Mouse (Mus musculus) heart, postnatal 36 days (tissue): Measurements from ENCODE around the gene Gmppb. TPM values are rescaled to one million over a fixed set of nuclear protein-coding genes. Genes with fewer than 3 reads are reported as not detected.

Experiments used
- microRNA-seq, 2 experiments: library from miRNA; unstranded; fragments of <30 nt; microRNA quantifications; one replicate each; pipeline ENCODE4 v1.2.0; 2021; ENCODE audit warnings: borderline number of aligned reads in 2 of 2
- total RNA-seq, 2 experiments: library from RNA; stranded (reverse); gene quantifications; 2 replicates each; pipeline ENCODE4 v1.2.3; 2021

Gene Gmppb
- total RNA-seq, 2 experiments from 2014 or later: 8.4 to 10.4 TPM

Small RNA genes within 50 kb of the gene (microRNA-seq; reads per million reads assigned to microRNA genes)
- gene Mir7088: 0 reads per million in 2 experiments

Other genes starting within 250 kb of the Gmppb start
- 10 to 100 TPM; 29.0 to 30.7 TPM for gene Rbm6, start 176.0 kb upstream of the Gmppb start, total RNA-seq
- gene Mon1a, start 161.1 kb upstream of the Gmppb start, total RNA-seq: 10 to 100 TPM; 11.9 to 12.2 TPM
- 1 to 10 TPM; 1.8 to 2.2 TPM for gene Mst1r, start 142.4 kb upstream of the Gmppb start, total RNA-seq
- not detected for gene Actl11, start 120.8 kb upstream of the Gmppb start, total RNA-seq
- gene Camkv, start 113.6 kb upstream of the Gmppb start, total RNA-seq: not detected
- gene Traip, start 99.1 kb upstream of the Gmppb start, total RNA-seq: 1 to 10 TPM; 1.0 to 1.3 TPM
- gene Uba7, start 73.7 kb upstream of the Gmppb start, total RNA-seq: 10 to 100 TPM; 11.6 to 20.2 TPM
- under 1 TPM; 0.25 to 0.30 TPM for gene Gm20661, start 66.2 kb upstream of the Gmppb start, total RNA-seq
- 10 to 100 TPM; 10.3 to 11.8 TPM for gene Inka1, start 63.4 kb upstream of the Gmppb start, total RNA-seq
- gene Cdhr4, start 56.7 kb upstream of the Gmppb start, total RNA-seq: 1 to 10 TPM in 1 of 2 experiments, under 1 TPM in 1; 0.14 to 1.0 TPM
- gene Gm20662, start 52.9 kb upstream of the Gmppb start, total RNA-seq: 1 to 10 TPM; 1.4 to 1.5 TPM
- 10 to 100 TPM; 45.2 to 48.0 TPM for gene Ip6k1, start 46.7 kb upstream of the Gmppb start, total RNA-seq
- gene Amigo3, start 3.9 kb downstream of the Gmppb start, total RNA-seq: 1 to 10 TPM; 1.1 to 1.4 TPM
- gene Mst1, start 31.2 kb downstream of the Gmppb start, total RNA-seq: not detected
- 10 to 100 TPM; 94.2 to 97.4 TPM for gene Rnf123, start 34.1 kb downstream of the Gmppb start, total RNA-seq
- gene Apeh, start 45.4 kb downstream of the Gmppb start, total RNA-seq: 10 to 100 TPM; 38.6 to 50.2 TPM
- under 1 TPM in 1 of 2 experiments, not detected in 1; 0.03 TPM for gene Bsn, start 141.1 kb downstream of the Gmppb start, total RNA-seq
- gene Dag1, start 214.7 kb downstream of the Gmppb start, total RNA-seq: 100 to 1,000 TPM; 320 to 353 TPM
- gene Nicn1, start 241.2 kb downstream of the Gmppb start, total RNA-seq: 10 to 100 TPM; 21.3 to 21.5 TPM
- 1 to 10 TPM; 4.0 to 5.2 TPM for gene Amt, start 247.6 kb downstream of the Gmppb start, total RNA-seq